Mouse (Mus musculus): ENCODE data around the gene Ptprn2.

DNA sequence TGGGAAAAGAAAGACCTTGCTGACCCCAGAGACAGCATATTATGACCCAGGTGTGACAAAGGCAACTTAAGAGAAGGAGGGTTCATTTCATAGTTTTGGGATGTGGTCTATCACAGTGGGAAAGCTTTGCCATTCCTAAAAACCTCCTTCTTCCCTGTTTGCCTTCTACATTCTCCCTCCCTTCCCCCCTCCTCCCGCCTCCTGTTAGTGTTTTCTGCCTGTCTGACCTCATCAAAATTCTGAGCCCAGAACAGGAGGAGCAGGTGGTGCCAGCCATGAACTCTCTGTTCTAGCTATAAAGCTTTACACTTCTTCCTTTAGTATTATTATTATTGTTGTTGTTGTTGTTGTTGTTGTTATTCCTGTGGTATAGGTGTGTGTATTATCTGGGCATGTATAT, 3.6 kb upstream of the Ptprn2 start:
- TF ChIP-seq POLR2A (IDR thresholded peaks at IDR 0.05; ENCODE audit: control insufficient read depth, extremely low read depth, insufficient read depth, low read length, poor library complexity) = no peak
- TF ChIP-seq CTCF (IDR thresholded peaks at IDR 0.05; ENCODE audit: borderline replicate concordance, control insufficient read depth, extremely low read depth, insufficient read depth, low read length, poor library complexity) = no peak
